Mouse (Mus musculus) thymus, adult 2 months (tissue): ENCODE results near the gene Scrn1.

Source experiments
- CTCF ChIP-seq: fragments of 200-500 bp; IDR thresholded peaks from 2 replicates; pipeline ENCODE4 v1.5.1; 2012; ENCODE audit warnings: mild to moderate bottlenecking, control low read depth, low read length, moderate library complexity, borderline replicate concordance; ENCODE audit not compliant: control insufficient read depth, poor library complexity, insufficient read depth; ENCODE audit errors: extremely low read depth
- POLR2A ChIP-seq: fragments of 200-500 bp; IDR thresholded peaks from 2 replicates; pipeline ENCODE4 v1.6.1; 2012; ENCODE audit warnings: mild to moderate bottlenecking, low read length, control low read depth, moderate library complexity; ENCODE audit not compliant: control insufficient read depth, poor library complexity, insufficient read depth; ENCODE audit errors: extremely low read depth

- no peak for TF ChIP-seq POLR2A
- TF ChIP-seq CTCF, result no peak
These were observed 21.9 kb upstream of the Scrn1 start for GRCm38 (mm10) chr6:54588212-54588611.
